Comparison of ENCODE assay signal across 12 mouse cellular contexts in the genomic region with DNA sequence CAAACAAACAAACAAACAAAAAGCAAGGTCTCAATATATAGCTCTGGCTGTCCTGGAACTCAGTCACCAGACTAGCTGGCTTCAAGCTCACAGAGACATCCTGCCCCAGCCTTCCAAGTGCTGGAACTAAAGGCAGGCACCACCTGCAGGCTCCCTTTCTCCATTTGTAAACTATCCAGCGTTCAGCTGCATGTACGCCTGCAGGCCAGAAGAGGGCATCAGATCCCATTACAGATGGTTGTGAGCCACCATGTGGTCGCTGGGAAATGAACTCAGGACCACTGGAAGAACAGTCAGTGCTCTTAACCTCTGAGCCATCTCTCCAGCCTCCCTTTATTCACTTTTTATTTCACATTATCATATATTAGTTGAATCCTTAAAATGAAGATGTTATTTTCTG. TPM values are rescaled to one million over a fixed set of nuclear protein-coding genes. Genes with fewer than 3 reads are reported as not detected.
DNase-seq lines count a peak whose midpoint lies in the region; ATAC-seq and TF ChIP-seq lines count a peak whose summit lies in the region.
"Had no signal": no experiment of that assay in that cellular context is flagged by ENCODE, and none has a peak within 500 bp of the region (broad histone marks: within the 10 kb centered on the region; RNA-seq: fewer than 3 reads in every experiment).

No protein-coding gene starts in this region.

- in situ Hi-C loops in Patski (cut with MboI; ENCODE audit: low pct_unique_long_range_greater_than_20kb) = no loop called here

- 77% methylated on average over 3 of the region's 3 CpGs for WGBS in heart, postnatal 0 days
- 67% methylated on average over 3 of the region's 3 CpGs for WGBS in midbrain, embryonic 11.5 days
- 75% methylated on average over 3 of the region's 3 CpGs for WGBS in midbrain, embryonic 14.5 days

- peaks cover 14% of the 10 kb centered on the region; the same call in 1 of the 2 replicates for H3K4me1 ChIP-seq in heart, postnatal 0 days (ENCODE audit: control insufficient read depth, insufficient read depth)
- no peaks in the 10 kb centered on the region for H3K4me1 ChIP-seq in midbrain, embryonic 11.5 days (ENCODE audit: control insufficient read depth, insufficient read depth, low read length)
- H3K4me1 ChIP-seq in midbrain, embryonic 14.5 days (ENCODE audit: control insufficient read depth, insufficient read depth, low read length) = no peaks in the 10 kb centered on the region

- TF ChIP-seq CTCF in heart, postnatal 0 days (IDR thresholded peaks at IDR 0.05; ENCODE audit: low read depth) = peak; percentile 14; the same call in 1 of the 2 replicates
- peak; percentile 52 for TF ChIP-seq CTCF in Patski (IDR thresholded peaks at IDR 0.05)

- H3K27ac ChIP-seq in heart, postnatal 0 days (ENCODE audit: low read depth) = no peak overlapping the region
- H3K27ac ChIP-seq in midbrain, embryonic 11.5 days (ENCODE audit: low read depth, low read length) = no peak overlapping the region
- no peak overlapping the region for H3K27ac ChIP-seq in midbrain, embryonic 14.5 days (replicated peaks; ENCODE audit: low read depth, low read length)

- TF ChIP-seq EP300 in heart, postnatal 0 days (IDR thresholded peaks at IDR 0.05; ENCODE audit: low read depth) = no peak

- no peaks in the 10 kb centered on the region for H3K9me3 ChIP-seq in heart, postnatal 0 days (replicated peaks; ENCODE audit: control insufficient read depth, low read length)
- no peaks in the 10 kb centered on the region for H3K9me3 ChIP-seq in midbrain, embryonic 11.5 days (ENCODE audit: control insufficient read depth, low read length)
- H3K9me3 ChIP-seq in midbrain, embryonic 14.5 days (ENCODE audit: control insufficient read depth, low read length) = no peaks in the 10 kb centered on the region

- DNase-seq in heart, postnatal 0 days (ENCODE audit: low spot score) = no peak
- no peak for DNase-seq in heart, adult 18-20 months
- DNase-seq in midbrain, embryonic 11.5 days (ENCODE audit: low spot score, missing footprints) = peak; percentile 73
- no peak for DNase-seq in midbrain, embryonic 14.5 days
- DNase-seq in Patski (ENCODE audit: low read depth, low spot score) = no peak
- DNase-seq in thymus, postnatal 25 days = peak; percentile 13
- no peak for DNase-seq in spleen, postnatal 4 days (ENCODE audit: low spot score in 2 of 2)
- DNase-seq in layer of hippocampus, adult 8-10 months (ENCODE audit: low spot score in 2 of 2) = no peak
- DNase-seq: gastrocnemius, postnatal 36 days; heart, postnatal 4 days; kidney, postnatal 10 days; lung, postnatal 4 days had no signal

- no peak overlapping the region for H3K4me3 ChIP-seq in heart, postnatal 0 days (ENCODE audit: low read depth, low read length)
- H3K4me3 ChIP-seq in midbrain, embryonic 11.5 days (ENCODE audit: low read depth, low read length) = no peak overlapping the region
- no peak overlapping the region for H3K4me3 ChIP-seq in midbrain, embryonic 14.5 days (replicated peaks; ENCODE audit: low read depth, low read length)

- POLR2A ChIA-PET in Patski (lab: Charles Lee) = no interaction called here

- ATAC-seq in heart, postnatal 0 days (ENCODE audit: insufficient read depth, low read depth) = no peak
- ATAC-seq in midbrain, embryonic 11.5 days (ENCODE audit: low FRiP score) = no peak
- ATAC-seq in midbrain, embryonic 14.5 days (ENCODE audit: low FRiP score, low TSS enrichment) = no peak
- ATAC-seq in Patski = no peak

- no peaks in the 10 kb centered on the region for H3K36me3 ChIP-seq in heart, postnatal 0 days (replicated peaks; ENCODE audit: control insufficient read depth, insufficient read depth, low read length)
- no peaks in the 10 kb centered on the region for H3K36me3 ChIP-seq in midbrain, embryonic 11.5 days (ENCODE audit: control insufficient read depth, insufficient read depth, low read length)
- no peaks in the 10 kb centered on the region for H3K36me3 ChIP-seq in midbrain, embryonic 14.5 days (ENCODE audit: control insufficient read depth, insufficient read depth, low read length)

- no peaks in the 10 kb centered on the region for H3K27me3 ChIP-seq in heart, postnatal 0 days (ENCODE audit: control insufficient read depth, insufficient read depth, low read length)
- H3K27me3 ChIP-seq in midbrain, embryonic 11.5 days (ENCODE audit: control insufficient read depth, insufficient read depth, low read length) = no peaks in the 10 kb centered on the region
- H3K27me3 ChIP-seq in midbrain, embryonic 14.5 days (ENCODE audit: control insufficient read depth, insufficient read depth, low read length) = no peaks in the 10 kb centered on the region
- no peaks in the 10 kb centered on the region for H3K27me3 ChIP-seq in Patski

- no peak overlapping the region for H3K9ac ChIP-seq in heart, postnatal 0 days (replicated peaks; ENCODE audit: low read depth, low read length)
- H3K9ac ChIP-seq in midbrain, embryonic 11.5 days (ENCODE audit: low read length) = no peak overlapping the region
- H3K9ac ChIP-seq in midbrain, embryonic 14.5 days (replicated peaks; ENCODE audit: low read length) = no peak overlapping the region

- CTCF ChIA-PET in Patski (lab: Charles Lee) = interaction anchor here (1.1 to 4.1 kb wide), 8 partner anchors 9 to 392 kb away, joined by 3 to 21 read pairs (median 6); no protein-coding TSS in a partner anchor

- H3K4me2 ChIP-seq in heart, postnatal 0 days (ENCODE audit: low read depth, low read length) = no peak overlapping the region
- no peak overlapping the region for H3K4me2 ChIP-seq in midbrain, embryonic 11.5 days
- H3K4me2 ChIP-seq in midbrain, embryonic 14.5 days (ENCODE audit: low read length) = no peak overlapping the region

RNA-seq across cellular contexts. Expression of gene Ttll11, which starts 48.1 kb away (rescaled TPM):
- total RNA-seq in heart, postnatal 0 days (2014; rRNA removed; ENCODE audit: low replicate concordance) = 3.9 and 5.0 TPM in 2 replicates
- polyA plus RNA-seq in heart, postnatal 0 days (2015; fragmentation: Nextera tagmentation; extraction: Ambion mirVana) = 1.5 and 1.7 TPM in 2 replicates
- total RNA-seq in heart, adult 18-20 months (2021) = 1 to 10 TPM; 1.1 to 1.9 TPM
- polyA plus RNA-seq in midbrain, embryonic 11.5 days (2014; fragmentation: Nextera tagmentation; extraction: Ambion mirVana) = 1.9 and 3.0 TPM in 2 replicates
- 5.1 and 6.4 TPM in 2 replicates for polyA plus RNA-seq in midbrain, embryonic 14.5 days (2014; fragmentation: Nextera tagmentation; extraction: Ambion mirVana)
- 2.4 TPM for polyA plus RNA-seq in Patski (2021)
- total RNA-seq in layer of hippocampus, adult 8-10 months (2022) = 10 to 100 TPM; 33.4 to 40.3 (median 38.6) TPM

Comparison
In these comparisons a context has a peak if more than half of its experiments do, and no peak if none do; other contexts are left out.
1. DNase-seq: peak in midbrain, embryonic 11.5 days (single experiment) and thymus, postnatal 25 days (single experiment); none in heart, postnatal 0 days (single experiment), heart, adult 18-20 months (0 of 2), midbrain, embryonic 14.5 days (single experiment), Patski (single experiment), spleen, postnatal 4 days (0 of 2) and layer of hippocampus, adult 8-10 months (0 of 2).